Mouse (Mus musculus): ENCODE measurements around the gene Slc2a3.

DNA sequence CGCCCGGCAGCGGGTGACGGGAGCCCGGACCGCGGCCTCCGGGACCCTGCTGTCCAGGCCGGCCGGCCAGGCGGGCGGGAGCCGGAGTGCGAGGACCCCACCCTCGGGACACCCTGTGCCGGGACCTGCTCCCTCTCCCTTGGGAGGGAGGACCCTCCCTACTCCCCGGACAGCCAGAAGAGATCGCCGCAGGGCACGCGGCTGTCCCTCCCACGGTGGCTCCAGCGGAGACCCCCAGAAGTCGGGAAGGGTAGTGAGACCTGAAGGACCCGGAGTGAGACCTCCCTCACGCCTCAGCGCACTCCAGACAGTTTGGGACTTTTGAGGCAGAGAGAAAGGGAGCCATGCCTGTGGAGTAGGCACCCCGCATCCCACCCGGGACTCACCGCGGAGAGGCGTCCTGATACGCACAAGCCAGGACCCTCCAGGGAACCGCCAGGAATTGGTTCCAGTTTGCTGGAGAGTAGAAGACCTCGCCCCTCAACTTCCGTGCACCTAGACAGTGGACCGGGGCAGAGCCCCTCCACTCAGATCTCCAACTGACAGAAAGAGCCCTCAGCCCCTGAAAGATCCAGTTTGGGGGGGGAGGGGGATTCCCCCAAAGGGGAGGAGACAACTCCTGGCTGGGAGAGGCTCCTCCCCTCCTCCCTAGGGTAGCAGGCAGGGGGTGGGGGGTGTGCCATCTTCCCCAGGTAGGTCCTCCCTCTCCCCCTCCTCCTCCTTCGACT is 18.8 kb upstream of the Slc2a3 start:
- TF ChIP-seq POLR2A (IDR thresholded peaks at IDR 0.05; ENCODE audit: control insufficient read depth, extremely low read depth, insufficient read depth, low read length, poor library complexity) (no peak), CTCF (IDR thresholded peaks at IDR 0.05; ENCODE audit: borderline replicate concordance, control insufficient read depth, extremely low read depth, insufficient read depth, low read length, poor library complexity) (peak; percentile 3; the same call in 1 of the 2 replicates)

Measured in thymus, adult 2 months (tissue).